Mouse (Mus musculus) limb, embryonic 14.5 days (tissue): ENCODE measurements around the gene Sec62. TPM values are rescaled to one million over a fixed set of nuclear protein-coding genes. Genes with fewer than 3 reads are reported as not detected.
"Not testable (repeated sequence)": the region's sequence is repeated elsewhere in the genome, so short reads cannot be mapped to it uniquely, and the experiment has no call there.

Source experiments
- ATAC-seq: fragments of 200-750 bp; cut with Nextera tagmentation; 2 replicates; pipeline ENCODE4 v1.8.0; 2017; ENCODE audit warnings: low read depth, moderate number of reproducible peaks, moderate TSS enrichment; ENCODE audit not compliant: low FRiP score
- DNase-seq: peaks from one replicate; pipeline ENCODE4 v3.0.0-alpha.2; 2015; ENCODE audit warnings: low spot score
- H3K27ac ChIP-seq: fragments of 300-500 bp; sonication (generic); replicated peaks from 2 replicates; pipeline ENCODE4 v1.5.1; 2014; ENCODE audit warnings: low read depth, mild to moderate bottlenecking, low read length, moderate library complexity, mixed read lengths
- H3K27me3 ChIP-seq: fragments of 300-500 bp; sonication (generic); 2 replicates; pipeline ENCODE4 v1.6.1; 2014; ENCODE audit warnings: low read length, mixed read lengths; ENCODE audit not compliant: control insufficient read depth, insufficient read depth
- H3K36me3 ChIP-seq: fragments of 300-500 bp; sonication (generic); 2 replicates; pipeline ENCODE4 v1.6.1; 2014; ENCODE audit warnings: mild to moderate bottlenecking, low read length, moderate library complexity, mixed read lengths; ENCODE audit not compliant: control insufficient read depth, insufficient read depth
- H3K4me1 ChIP-seq: fragments of 300-500 bp; sonication (generic); 2 replicates; pipeline ENCODE4 v1.6.1; 2014; ENCODE audit warnings: antibody characterized with exemption, low read length, mixed read lengths; ENCODE audit not compliant: control insufficient read depth, insufficient read depth
- H3K4me2 ChIP-seq: fragments of 300-500 bp; sonication (generic); replicated peaks from 2 replicates; pipeline ENCODE4 v1.6.1; 2014; ENCODE audit warnings: low read depth, mild to moderate bottlenecking, low read length, moderate library complexity; ENCODE audit not compliant: severe bottlenecking
- H3K4me3 ChIP-seq: fragments of 300-500 bp; sonication (generic); replicated peaks from 2 replicates; pipeline ENCODE4 v1.5.1; 2014; ENCODE audit warnings: low read length
- H3K9ac ChIP-seq: fragments of 300-500 bp; sonication (generic); 2 replicates; pipeline ENCODE4 v1.6.1; 2014; ENCODE audit warnings: mild to moderate bottlenecking, low read depth, low read length, moderate library complexity; ENCODE audit not compliant: severe bottlenecking
- H3K9me3 ChIP-seq: fragments of 300-500 bp; sonication (generic); 2 replicates; pipeline ENCODE4 v1.6.1; 2016; ENCODE audit warnings: low read length; ENCODE audit not compliant: control insufficient read depth
- POLR2A ChIP-seq: fragments of 200-500 bp; IDR thresholded peaks from 2 replicates; pipeline ENCODE4 v1.8.0; 2012; ENCODE audit warnings: inconsistent platforms, mild to moderate bottlenecking, moderate library complexity, borderline replicate concordance; ENCODE audit not compliant: insufficient read depth, insufficient read length; ENCODE audit errors: extremely low read depth
- WGBS: fragments of 180-500 bp; shearing (Covaris S2); extraction: QIAGEN DNeasy Blood & Tissue Kit; methylation state at CpG from one replicate; pipeline ENCODE4 v1.1.7; 2014; 5-methylcytosine and 5-hydroxymethylcytosine counted together
- polyA plus RNA-seq, 2 experiments: library from polyadenylated mRNA; depleted of rRNA in 1 of 2; stranded (reverse) in 1 of 2; unstranded in 1 of 2; fragments of >200 nt; fragmentation: Nextera tagmentation in 1 of 2; extraction: Ambion mirVana in 1 of 2; gene quantifications; 2 replicates each; pipeline versions ENCODE4 v1.2.1 to v1.2.3; 2012 to 2014

The Sec62 gene
- polyA plus RNA-seq, 2 experiments: 53.6 to 103 TPM

DNA sequence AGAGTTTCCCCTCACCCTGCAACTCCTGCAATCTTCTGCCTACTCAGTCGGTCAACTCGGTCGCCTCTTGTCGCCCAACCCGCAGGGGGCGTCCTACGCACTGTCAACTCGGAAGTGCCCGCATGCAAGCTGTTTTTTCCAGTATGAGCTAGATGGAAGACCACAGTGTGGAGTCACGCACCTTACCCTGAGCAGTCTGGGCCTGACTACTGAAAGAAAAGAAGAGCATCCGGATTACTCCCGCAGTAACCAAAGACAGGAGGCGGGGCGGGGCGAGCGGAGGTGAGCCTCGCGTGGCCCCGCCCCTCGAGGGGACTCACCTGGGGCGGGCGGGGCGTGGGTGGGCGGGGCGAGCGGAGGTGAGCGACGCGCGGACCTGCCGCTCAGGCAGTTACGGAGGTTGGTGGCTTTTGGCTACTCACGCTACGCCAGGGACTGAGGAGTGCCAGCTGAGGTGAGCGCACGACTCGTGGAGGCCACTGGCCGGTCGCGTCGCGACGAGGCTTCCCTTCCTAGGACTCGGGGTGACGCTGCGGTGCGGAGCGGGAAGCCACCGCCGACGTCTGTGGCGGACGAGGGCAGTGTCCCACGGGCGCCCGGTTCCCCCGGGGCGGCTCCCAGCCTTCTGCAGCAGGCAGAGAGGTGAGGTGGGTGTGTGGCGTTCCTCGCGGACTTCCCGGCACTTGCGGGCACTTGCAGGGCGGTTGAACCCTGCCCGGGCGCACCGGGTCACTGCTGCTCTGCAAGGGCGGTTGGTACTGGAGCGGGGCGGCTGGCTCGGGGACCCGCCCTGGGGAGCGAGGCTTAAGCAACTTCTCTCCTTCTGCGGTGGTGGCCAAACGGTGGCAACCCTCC, 63.2 kb downstream of the Sec62 start, which contains the start of gene Gpr160:
Gene Gpr160 (plus strand): TSS at position 347 of the 855 bp plus-strand sequence.
- no peak within 1 kb of the TSS for H3K27ac ChIP-seq
- no peaks in the 10 kb centered on the region; the same call in 1 of the 2 replicates for H3K4me1 ChIP-seq
- H3K9me3 ChIP-seq: no peaks in the 10 kb centered on the region
- DNase-seq: peak; percentile 7
- peak within 1 kb of the TSS; percentile 58 for H3K9ac ChIP-seq
- H3K36me3 ChIP-seq: no peaks in the 10 kb centered on the region
- no peaks in the 10 kb centered on the region; the same call in 1 of the 2 replicates for H3K27me3 ChIP-seq
- TF ChIP-seq POLR2A: 0 out of 2 replicates have a peak, but pooled peaks have one; percentile 20
- under 1% methylated on average over 59 of the region's 75 CpGs for WGBS
- peak within 1 kb of the TSS; percentile 99 for H3K4me2 ChIP-seq
- peak; percentile 44 for ATAC-seq
- peak within 1 kb of the TSS; percentile 59 for H3K4me3 ChIP-seq

DNA sequence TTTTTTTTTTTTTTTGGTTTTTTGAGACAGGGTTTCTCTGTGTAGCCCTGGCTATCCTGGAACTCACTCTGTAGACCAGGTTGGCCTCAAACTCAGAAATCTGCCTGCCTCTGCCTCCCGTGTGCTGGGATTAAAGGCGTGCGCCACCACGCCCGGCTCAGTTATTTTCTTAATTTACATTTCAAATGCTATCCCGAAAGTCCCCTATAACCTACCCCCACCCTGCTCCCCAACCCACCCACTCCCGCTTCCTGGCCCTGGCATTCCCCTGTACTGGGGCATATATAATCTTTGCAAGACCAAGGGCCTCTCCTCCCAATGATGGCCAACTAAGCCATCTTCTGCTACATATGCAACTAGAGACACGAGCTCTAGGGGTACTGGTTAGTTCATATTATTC, 66.9 kb downstream of the Sec62 start:
- not testable (repeated sequence) for DNase-seq, H3K4me1 ChIP-seq, H3K4me2 ChIP-seq, H3K27ac ChIP-seq, H3K9me3 ChIP-seq, H3K4me3 ChIP-seq, H3K27me3 ChIP-seq, H3K36me3 ChIP-seq, ATAC-seq, H3K9ac ChIP-seq
- WGBS: 96% methylated on average over 8 of the region's 8 CpGs

DNA sequence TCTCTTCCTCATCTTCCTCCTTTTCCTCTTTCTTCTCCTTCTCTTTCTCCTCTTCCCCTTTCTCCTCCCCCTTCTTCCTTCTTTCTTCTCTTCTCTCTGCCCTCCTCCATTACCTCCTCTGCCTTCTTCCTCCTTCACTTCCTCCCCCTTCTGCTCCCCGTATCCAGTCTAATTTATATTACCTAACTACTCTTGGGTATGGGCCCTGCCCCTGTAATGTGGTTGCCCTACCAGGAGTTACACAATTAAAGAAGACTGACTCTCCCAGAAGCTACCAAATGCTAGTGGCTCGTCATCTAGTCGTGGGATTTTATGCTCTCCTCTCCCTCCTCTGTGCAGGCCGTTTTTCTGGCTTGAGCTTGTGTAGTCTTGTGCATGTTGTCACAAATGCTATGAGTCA, 68.0 kb downstream of the Sec62 start:
- no peak for TF ChIP-seq POLR2A
- H3K36me3 ChIP-seq: no peaks in the 10 kb centered on the region
- no peak overlapping the region for H3K27ac ChIP-seq
- no peaks in the 10 kb centered on the region for H3K4me1 ChIP-seq
- no peaks in the 10 kb centered on the region; the same call in 1 of the 2 replicates for H3K27me3 ChIP-seq
- DNase-seq (no peak), ATAC-seq (no peak)
- H3K4me2 ChIP-seq: no peak overlapping the region
- H3K4me3 ChIP-seq: no peak overlapping the region
- no peak overlapping the region for H3K9ac ChIP-seq
- 75% methylated on average over 4 of the region's 4 CpGs for WGBS
- no peaks in the 10 kb centered on the region for H3K9me3 ChIP-seq

DNA sequence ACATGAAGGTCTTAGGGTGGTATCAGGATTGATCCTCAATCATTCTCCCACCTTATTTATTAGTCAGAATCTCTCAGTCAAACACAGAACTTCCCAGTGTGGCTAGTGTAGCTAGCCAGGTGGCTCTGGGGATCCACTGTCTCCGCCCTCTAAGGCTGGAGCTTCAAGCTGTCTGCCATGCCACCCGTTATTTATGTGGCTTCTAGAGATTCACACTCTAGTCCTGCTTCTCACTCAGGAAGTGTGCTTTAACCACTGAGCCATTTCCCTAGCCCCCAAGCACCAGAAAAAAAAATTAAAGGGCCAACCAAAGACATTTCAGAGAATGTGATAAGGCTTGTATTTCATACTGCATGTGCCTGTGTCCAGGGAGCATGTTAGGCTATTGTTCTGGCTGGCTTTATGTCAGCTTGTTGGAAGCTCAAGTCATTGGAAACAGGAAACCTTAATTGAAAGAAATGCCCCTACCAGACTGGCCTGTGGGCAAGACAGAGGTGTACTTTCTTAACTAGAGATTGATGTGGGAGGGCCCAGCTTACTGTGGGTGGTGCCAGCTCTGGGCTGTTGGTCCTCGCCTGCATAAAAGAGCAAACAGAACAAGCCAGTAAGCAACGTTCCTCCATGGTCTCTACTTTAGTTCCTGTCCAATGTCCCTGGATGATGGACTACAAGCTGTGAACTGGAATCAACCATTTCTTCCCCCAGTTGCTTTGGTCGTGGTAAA, 71.2 kb downstream of the Sec62 start:
- Histone ChIP-seq H3K36me3 (no peaks in the 10 kb centered on the region), H3K27me3 (no peaks in the 10 kb centered on the region), H3K4me1 (no peaks in the 10 kb centered on the region), H3K9me3 (no peaks in the 10 kb centered on the region), H3K9ac (no peak overlapping the region), H3K4me3 (no peak overlapping the region), H3K27ac (no peak overlapping the region), H3K4me2 (no peak overlapping the region)
- ATAC-seq: no peak
- 65% methylated on average over 5 of the region's 5 CpGs for WGBS
- DNase-seq: no peak
- TF ChIP-seq POLR2A: no peak

DNA sequence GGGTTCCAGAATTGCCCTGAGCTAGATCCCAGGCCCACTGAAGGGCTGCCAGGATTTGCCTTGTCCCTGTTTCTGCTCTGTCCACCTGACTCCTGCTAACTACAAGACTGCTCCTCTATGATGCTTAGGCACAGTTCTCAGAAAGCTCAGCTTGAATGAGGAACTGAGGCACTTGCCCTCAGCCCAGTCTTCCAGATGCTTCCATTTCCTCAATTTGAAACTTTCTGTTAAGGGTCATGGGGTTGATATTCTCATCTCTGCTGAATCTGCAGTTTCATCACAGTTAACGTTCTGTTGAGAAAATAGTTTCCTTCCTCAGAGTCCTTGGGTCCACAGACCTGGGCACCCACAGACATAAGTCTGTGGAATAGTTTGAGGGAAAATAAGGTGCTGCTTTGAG, 72.0 kb downstream of the Sec62 start:
- no peaks in the 10 kb centered on the region for H3K36me3 ChIP-seq
- no peaks in the 10 kb centered on the region for H3K9me3 ChIP-seq
- H3K4me2 ChIP-seq: no peak overlapping the region
- H3K27me3 ChIP-seq: no peaks in the 10 kb centered on the region
- no peak for ATAC-seq
- DNase-seq: no peak
- H3K4me1 ChIP-seq: no peaks in the 10 kb centered on the region
- WGBS: 80% methylated on average over 1 of the region's 1 CpGs
- no peak overlapping the region for H3K4me3 ChIP-seq
- no peak overlapping the region for H3K27ac ChIP-seq
- H3K9ac ChIP-seq: no peak overlapping the region
- TF ChIP-seq POLR2A: no peak
